Mouse (Mus musculus) neural tube, embryonic 14.5 days (tissue): ENCODE measurements around the gene Rfc1. TPM values are rescaled to one million over a fixed set of nuclear protein-coding genes. Genes with fewer than 3 reads are reported as not detected.

Experiments used
- polyA plus RNA-seq: library from polyadenylated mRNA; unstranded; fragments of >200 nt; fragmentation: Nextera tagmentation; extraction: Ambion mirVana; gene quantifications from 2 replicates; pipeline ENCODE4 v1.2.1, GENCODE M21; 2014

The Rfc1 gene
- polyA plus RNA-seq, 1 experiment from 2014 or later = 26.5 TPM

Other genes starting within 250 kb of the Rfc1 start
- gene Tmem156, start 243.5 kb downstream of the Rfc1 start, polyA plus RNA-seq = not detected in 2 replicates
- gene Klhl5, start 228.1 kb downstream of the Rfc1 start, polyA plus RNA-seq = 56.9 and 68.1 TPM in 2 replicates
- gene Wdr19, start 136.0 kb downstream of the Rfc1 start, polyA plus RNA-seq = 15.4 and 15.6 TPM in 2 replicates
- gene Klb, start 12.6 kb upstream of the Rfc1 start, polyA plus RNA-seq = 0.08 and 0.13 TPM in 2 replicates
- 605 and 660 TPM in 2 replicates for gene Rpl9, start 55.8 kb upstream of the Rfc1 start, polyA plus RNA-seq
- 65.0 and 70.7 TPM in 2 replicates for gene Lias, start 55.8 kb upstream of the Rfc1 start, polyA plus RNA-seq
- gene Ugdh, start 100.3 kb upstream of the Rfc1 start, polyA plus RNA-seq = 31.3 and 40.8 TPM in 2 replicates
- not detected in 2 replicates for gene Gm43552, start 157.2 kb upstream of the Rfc1 start, polyA plus RNA-seq
- gene Smim14, start 201.5 kb upstream of the Rfc1 start, polyA plus RNA-seq = 228 and 230 TPM in 2 replicates
- 143 and 179 TPM in 2 replicates for gene Ube2k, start 201.6 kb upstream of the Rfc1 start, polyA plus RNA-seq